Mouse (Mus musculus): Measurements from ENCODE around the gene Slco3a1.

DNA sequence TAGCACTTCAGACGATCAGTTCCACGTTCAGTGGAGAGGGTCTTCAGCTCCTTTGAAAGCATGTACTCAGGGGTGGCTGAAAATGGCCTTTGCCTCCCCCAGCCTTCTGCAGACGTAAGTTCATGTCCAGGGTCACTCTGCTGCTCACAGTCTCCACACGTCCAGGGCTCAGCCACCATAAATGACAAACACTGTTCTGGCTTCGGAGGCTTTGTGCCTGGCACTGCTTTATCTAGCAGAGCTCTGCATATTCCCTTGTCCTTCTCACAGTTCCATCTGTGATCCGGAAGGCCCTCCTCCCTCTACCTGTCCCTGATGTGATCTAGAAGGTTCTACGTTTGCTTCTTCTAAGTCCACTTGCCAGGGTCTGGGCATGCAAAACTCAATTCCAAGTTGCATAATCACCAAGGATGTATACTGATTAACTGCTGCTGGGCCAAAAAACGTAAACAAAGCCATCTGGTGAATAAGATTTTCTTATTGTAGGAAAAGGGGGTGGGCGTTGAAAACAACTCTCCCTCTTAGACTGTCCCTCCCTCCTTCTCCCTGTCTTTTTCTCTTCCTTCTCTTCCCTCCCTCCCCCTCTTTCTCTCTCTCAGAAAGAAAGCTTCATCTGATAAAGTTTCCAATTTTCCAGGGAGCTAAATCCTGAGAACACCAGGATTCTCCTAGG is 62.8 kb downstream of the Slco3a1 start:
- TF ChIP-seq CTCF (conservative IDR thresholded peaks at IDR 0.05; ENCODE audit: insufficient read depth, insufficient read length, low read depth, low read length) (no peak), POLR2A (IDR thresholded peaks at IDR 0.05; ENCODE audit: low read depth, low read length) (no peak)
